Mouse (Mus musculus): ENCODE data around the gene Sept9. TPM values are rescaled to one million over a fixed set of nuclear protein-coding genes. Genes with fewer than 3 reads are reported as not detected.

The Sept9 gene
- total RNA-seq, 2 experiments from 2014 or later, result 11.5 to 13.6 TPM

DNA sequence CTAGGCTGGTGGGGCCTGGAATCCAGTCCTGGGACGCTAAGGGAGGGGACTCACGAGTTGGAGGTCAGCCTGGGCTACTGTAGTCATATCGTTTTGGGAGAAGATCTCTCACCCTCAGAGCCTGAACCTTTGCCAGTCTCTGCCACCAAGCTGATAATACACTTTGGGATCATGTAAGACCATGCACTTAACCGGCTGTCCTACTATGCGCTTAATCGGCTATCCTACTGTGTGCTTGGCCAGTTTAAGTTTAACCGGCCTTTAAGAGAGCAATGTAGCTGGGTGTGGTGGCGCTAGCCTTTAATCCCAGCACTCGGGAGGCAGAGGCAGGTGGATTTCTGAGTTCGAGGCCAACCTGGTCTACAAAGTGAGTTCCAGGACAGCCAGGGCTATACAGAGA, 173.1 kb downstream of the Sept9 start:
- Histone ChIP-seq H3K27ac (no peak overlapping the region), H3K4me3 (no peak overlapping the region)
- intact Hi-C loops (cut with DNase I), result no loop called here
- DNase-seq, result no peak
- TF ChIP-seq CTCF (IDR thresholded peaks at IDR 0.05), result no peak

- TF ChIP-seq CTCF (IDR thresholded peaks at IDR 0.05), result no peak
- intact Hi-C loops (cut with DNase I), result no loop called here
- H3K27ac ChIP-seq, result no peak overlapping the region
- H3K4me3 ChIP-seq, result no peak overlapping the region
- DNase-seq, result peak; percentile 44
These were observed 173.7 kb downstream of the Sept9 start for GRCm38 (mm10) chr11:117373195-117373594.

DNA sequence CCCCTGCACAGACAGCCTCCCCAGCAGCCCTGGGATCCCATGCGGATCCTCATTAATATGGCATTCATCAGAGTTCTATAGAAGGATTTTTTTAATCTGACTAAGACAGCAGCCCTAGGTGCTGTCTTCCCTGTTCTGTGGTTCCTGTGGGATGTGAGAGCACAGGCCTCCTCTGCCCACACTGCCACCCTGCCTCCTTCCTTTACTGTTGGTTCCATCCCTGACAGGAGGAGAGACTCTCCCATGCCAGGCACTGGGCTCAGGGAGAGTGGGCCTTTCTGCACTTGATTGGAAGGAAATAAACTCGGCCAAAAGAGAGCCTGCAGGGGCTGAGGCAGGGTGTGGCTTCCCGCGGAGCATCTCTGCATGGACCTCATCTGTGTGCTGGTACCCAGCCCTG, 174.4 kb downstream of the Sept9 start:
- TF ChIP-seq CTCF (IDR thresholded peaks at IDR 0.05), result no peak
- DNase-seq, result no peak
- intact Hi-C loops (cut with DNase I), result no loop called here
- Histone ChIP-seq H3K4me3 (no peak overlapping the region), H3K27ac (no peak overlapping the region)

DNA sequence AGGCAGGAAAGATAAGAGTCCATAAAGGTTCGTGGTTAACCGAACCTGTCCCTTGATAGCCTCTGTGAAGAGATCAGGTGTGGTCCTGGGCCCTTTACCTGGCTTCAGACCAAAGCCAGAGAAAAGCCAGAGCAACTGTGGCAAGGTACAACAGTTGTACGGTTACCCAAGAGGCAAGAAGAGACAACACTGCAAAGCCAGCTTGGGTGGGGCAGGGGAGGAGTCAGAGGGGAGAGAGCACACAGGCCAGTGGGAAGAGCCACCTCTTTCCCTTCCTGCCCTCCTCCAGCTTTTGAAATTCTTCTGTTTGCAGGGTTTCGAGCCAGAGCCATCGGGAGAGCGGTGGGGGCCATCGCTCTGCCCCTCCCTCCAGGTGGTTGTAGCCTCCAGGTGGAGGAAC, 174.8 kb downstream of the Sept9 start:
- no peak for TF ChIP-seq CTCF (IDR thresholded peaks at IDR 0.05)
- intact Hi-C loops (cut with DNase I), result no loop called here
- Histone ChIP-seq H3K27ac (no peak overlapping the region), H3K4me3 (no peak overlapping the region)
- no peak for DNase-seq

DNA sequence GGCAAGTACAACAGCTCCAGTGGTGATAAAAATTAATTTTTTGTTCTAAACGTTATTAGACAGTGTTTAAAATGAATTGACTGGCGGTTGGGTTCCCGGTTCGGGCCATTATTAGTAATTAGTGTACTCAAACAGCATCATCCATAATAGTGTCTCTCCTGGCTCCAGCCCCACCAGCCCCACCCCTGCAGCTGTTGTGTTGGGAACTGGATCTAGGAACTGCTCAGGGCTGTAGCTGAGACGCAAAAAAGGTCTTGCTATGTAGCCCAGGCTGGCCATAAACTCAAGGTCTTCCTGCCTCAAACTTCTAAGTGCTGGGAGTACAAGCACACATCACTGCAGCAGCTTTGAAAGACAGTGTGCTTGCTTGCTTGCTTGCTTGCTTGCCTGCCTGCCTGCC, 180.3 kb downstream of the Sept9 start:
- intact Hi-C loops (cut with DNase I), result loop anchor here (10.0 kb wide), 1 partner anchor 235 kb away; no protein-coding TSS in a partner anchor

DNA sequence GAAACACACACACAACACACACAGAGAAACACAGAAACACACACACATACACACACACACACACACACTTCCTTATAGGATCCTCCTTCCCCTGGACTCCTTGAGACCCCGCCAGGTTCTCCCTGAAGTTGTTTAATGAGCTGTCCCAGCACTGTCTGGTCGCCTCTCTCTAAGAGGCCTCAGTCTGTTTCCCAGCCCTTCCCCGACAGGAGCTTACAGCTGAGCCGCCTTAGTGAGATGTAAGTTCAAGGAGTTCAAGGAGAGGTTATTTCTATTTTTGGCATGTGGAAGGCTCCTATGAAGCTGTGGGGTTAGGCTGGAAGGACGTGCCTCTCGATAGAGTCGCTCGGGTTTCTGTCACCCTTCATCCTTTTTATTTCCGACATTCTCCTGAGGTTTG, 184.8 kb downstream of the Sept9 start:
- intact Hi-C loops (cut with DNase I), result loop anchor here (10.0 kb wide), 1 partner anchor 231 kb away; no protein-coding TSS in a partner anchor
- TF ChIP-seq CTCF (IDR thresholded peaks at IDR 0.05), result no peak

More for the DNA sequence above, 180.3 kb downstream of the Sept9 start:
- TF ChIP-seq CTCF (IDR thresholded peaks at IDR 0.05), result no peak
- H3K4me3 ChIP-seq, result no peak overlapping the region
- DNase-seq, result no peak
- no peak overlapping the region for H3K27ac ChIP-seq

DNA sequence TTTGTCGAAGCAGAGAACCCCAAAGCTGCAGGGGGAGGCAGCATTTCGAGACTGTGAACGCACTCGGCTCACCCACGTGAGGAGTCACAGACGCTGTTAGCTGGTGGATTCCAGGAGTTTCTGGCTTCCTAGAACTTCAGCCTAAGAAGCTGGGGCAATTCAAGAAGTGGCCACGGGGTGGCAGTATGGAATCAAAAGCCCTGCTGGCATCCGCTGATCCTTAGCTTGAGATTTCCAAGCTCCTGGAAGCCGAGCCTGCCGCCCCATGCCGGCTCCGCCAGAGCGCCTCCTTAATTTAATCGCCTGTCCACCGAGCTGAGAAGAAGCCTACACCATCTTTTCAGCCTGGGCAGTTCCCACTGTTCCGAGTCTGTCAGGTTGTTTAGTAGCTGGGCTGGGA, 185.4 kb downstream of the Sept9 start:
- DNase-seq, result peak; percentile 92
- TF ChIP-seq CTCF (IDR thresholded peaks at IDR 0.05), result no peak; the same call in 1 of the 2 replicates
- H3K27ac ChIP-seq, result 0 out of 2 replicates have a peak overlapping the region, but pooled peaks have one; percentile 53
- H3K4me3 ChIP-seq, result peak overlapping the region; percentile 57
- intact Hi-C loops (cut with DNase I), result loop anchor here (1.0 to 10.0 kb wide), 5 partner anchors 230 to 439 kb away; no protein-coding TSS in a partner anchor

More for the DNA sequence above, 184.8 kb downstream of the Sept9 start:
- Histone ChIP-seq H3K4me3 (no peak overlapping the region), H3K27ac (no peak overlapping the region)
- DNase-seq, result no peak

- intact Hi-C loops (cut with DNase I), result loop anchor here (1.0 to 10.0 kb wide), 5 partner anchors 229 to 439 kb away; no protein-coding TSS in a partner anchor
These were observed 186.1 kb downstream of the Sept9 start for GRCm38 (mm10) chr11:117385331-117386103.

DNA sequence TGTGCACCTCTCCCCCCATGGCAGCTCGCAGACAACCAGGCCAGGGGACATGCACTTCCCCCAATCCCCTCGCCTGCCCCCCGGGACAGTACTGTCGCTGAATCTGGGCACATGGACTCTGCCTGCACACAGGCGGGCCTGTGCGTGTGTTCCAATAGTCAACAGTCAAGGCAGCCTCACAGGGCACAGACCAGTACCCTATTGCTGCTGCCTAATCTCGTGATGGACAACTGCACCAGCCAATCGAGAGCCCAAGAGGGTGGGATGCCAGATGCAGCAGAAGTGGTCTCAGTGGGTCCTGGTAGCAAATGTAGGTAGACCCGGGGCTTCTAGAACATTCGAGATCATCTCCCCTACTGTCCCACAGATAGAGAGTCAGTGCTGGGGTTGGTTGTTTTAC, 187.8 kb downstream of the Sept9 start:
- Histone ChIP-seq H3K27ac (no peak overlapping the region), H3K4me3 (no peak overlapping the region)
- TF ChIP-seq CTCF (IDR thresholded peaks at IDR 0.05), result no peak
- DNase-seq, result no peak
- intact Hi-C loops (cut with DNase I), result loop anchor here (5.0 to 10.0 kb wide), 4 partner anchors 228 to 400 kb away; no protein-coding TSS in a partner anchor

More at GRCm38 (mm10) chr11:117385331-117386103, 186.1 kb downstream of the Sept9 start:
- H3K4me3 ChIP-seq, result peak overlapping the region; percentile 57
- no peak for DNase-seq
- no peak overlapping the region for H3K27ac ChIP-seq
- TF ChIP-seq CTCF (IDR thresholded peaks at IDR 0.05), result no peak

- peak; percentile 73 for DNase-seq
- intact Hi-C loops (cut with DNase I), result no loop called here
- Histone ChIP-seq H3K4me3 (no peak overlapping the region), H3K27ac (no peak overlapping the region)
- peak; percentile 93; the same call in 1 of the 2 replicates for TF ChIP-seq CTCF (IDR thresholded peaks at IDR 0.05)
These were observed 190.5 kb downstream of the Sept9 start for GRCm38 (mm10) chr11:117390001-117390402.

- no peak for DNase-seq
- Histone ChIP-seq H3K4me3 (no peak overlapping the region), H3K27ac (no peak overlapping the region)
- TF ChIP-seq CTCF (IDR thresholded peaks at IDR 0.05), result no peak
- intact Hi-C loops (cut with DNase I), result no loop called here
These were observed 191.5 kb downstream of the Sept9 start for GRCm38 (mm10) chr11:117390774-117391534.

GRCm38 (mm10) chr11:117392251-117392650, 192.8 kb downstream of the Sept9 start:
- no peak overlapping the region for H3K27ac ChIP-seq
- intact Hi-C loops (cut with DNase I), result no loop called here
- no peak overlapping the region for H3K4me3 ChIP-seq
- DNase-seq, result no peak
- TF ChIP-seq CTCF (IDR thresholded peaks at IDR 0.05), result peak; percentile 53

GRCm38 (mm10) chr11:117393715-117394114, 194.3 kb downstream of the Sept9 start:
- no peak overlapping the region for H3K4me3 ChIP-seq
- H3K27ac ChIP-seq, result no peak overlapping the region
- DNase-seq, result no peak
- no peak for TF ChIP-seq CTCF (IDR thresholded peaks at IDR 0.05)
- intact Hi-C loops (cut with DNase I), result no loop called here
